Mouse (Mus musculus) testis, adult 2 months (tissue): ENCODE results near the gene Ugt2b5.

Experiments
- CTCF ChIP-seq: fragments of 200-500 bp; IDR thresholded peaks from 2 replicates; pipeline ENCODE4 v1.5.1; 2012; ENCODE audit warnings: low read depth, mild to moderate bottlenecking, inconsistent platforms, low read length, moderate library complexity; ENCODE audit not compliant: control insufficient read depth, insufficient read depth, insufficient replicate concordance
- POLR2A ChIP-seq: fragments of 200-500 bp; IDR thresholded peaks from 2 replicates; pipeline ENCODE4 v1.6.1; 2012; ENCODE audit warnings: low read depth, mild to moderate bottlenecking, inconsistent platforms, low read length, moderate library complexity; ENCODE audit not compliant: control insufficient read depth

DNA sequence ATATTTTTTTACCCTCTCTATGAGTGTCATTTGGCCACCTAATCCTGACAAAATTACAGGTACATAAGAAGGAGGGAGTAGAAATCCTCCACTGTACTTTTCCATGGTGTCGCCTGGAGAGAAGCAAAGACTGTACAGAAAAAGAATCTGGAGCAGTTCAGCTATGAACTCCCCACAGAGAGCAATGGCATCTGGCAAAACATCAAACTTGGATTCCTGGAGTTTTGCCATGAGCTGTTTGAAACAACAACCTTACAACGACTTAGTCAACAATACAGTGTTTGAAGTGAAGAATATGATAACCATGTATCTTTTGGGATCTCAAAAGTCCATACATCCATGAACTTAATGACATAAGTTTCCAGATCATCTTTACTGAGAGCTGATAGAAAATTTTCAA lies 34.6 kb upstream of the Ugt2b5 start:
- TF ChIP-seq POLR2A: no peak
- TF ChIP-seq CTCF: no peak
